Mouse (Mus musculus) CH12.LX (cell line): Measurements from ENCODE around the gene Sgsh. TPM values are rescaled to one million over a fixed set of nuclear protein-coding genes. Genes with fewer than 3 reads are reported as not detected.

Experiments used
- DNase-seq: peaks from one replicate; pipeline ENCODE4 v3.0.0-alpha.2; 2013; ENCODE audit errors: extremely low read depth
- H3K27ac ChIP-seq: 2 replicates; pipeline ENCODE4 v1.5.1; 2012; ENCODE audit warnings: low read depth, mild to moderate bottlenecking, control low read depth, moderate library complexity; ENCODE audit not compliant: insufficient read depth
- H3K27me3 ChIP-seq: replicated peaks from 2 replicates; pipeline ENCODE3; 2012; ENCODE audit warnings: inconsistent platforms
- H3K36me3 ChIP-seq, 2 experiments: replicated peaks in 1 of 2; 2 replicates each; pipeline versions ENCODE3 to v1.6.1; 2012; ENCODE audit warnings: inconsistent platforms in 1 of 2, low read length in 1 of 2, mild to moderate bottlenecking in 1 of 2, mixed read lengths in 1 of 2, moderate library complexity in 1 of 2; ENCODE audit not compliant: control insufficient read depth in 1 of 2, insufficient read depth in 1 of 2
- H3K4me1 ChIP-seq, 2 experiments: 2 replicates each; pipeline ENCODE4 v1.6.1; 2012; ENCODE audit warnings: inconsistent platforms in 1 of 2, moderate library complexity in 1 of 2; ENCODE audit not compliant: insufficient read depth in 2 of 2, control insufficient read depth in 1 of 2
- H3K4me2 ChIP-seq: 2 replicates; pipeline ENCODE4 v1.6.1; 2012; ENCODE audit warnings: low read depth, mild to moderate bottlenecking, control low read depth; ENCODE audit not compliant: poor library complexity, insufficient read depth, severe bottlenecking
- H3K4me3 ChIP-seq, 3 experiments: fragments of 150-350 bp in 1 of 3; sonication (generic) in 1 of 3; replicated peaks in 1 of 3; 2 replicates each; pipeline versions ENCODE3 to v1.5.1; 2011 to 2012; ENCODE audit warnings: low read depth in 2 of 3, low read length in 2 of 3, mild to moderate bottlenecking in 2 of 3, moderate library complexity in 2 of 3, control low read depth in 1 of 3, improper control_type of control experiment in 1 of 3, inconsistent platforms in 1 of 3, mixed read lengths in 1 of 3; ENCODE audit not compliant: poor library complexity in 1 of 3
- H3K79me2 ChIP-seq: replicated peaks from 2 replicates; pipeline ENCODE4 v1.6.1; 2012; ENCODE audit warnings: mild to moderate bottlenecking, moderate library complexity; ENCODE audit not compliant: control insufficient read depth, poor library complexity, insufficient read depth, severe bottlenecking; ENCODE audit errors: extremely low read depth
- H3K9ac ChIP-seq: 2 replicates; pipeline ENCODE4 v1.6.1; 2012; ENCODE audit warnings: low read depth, mild to moderate bottlenecking, control low read depth, moderate library complexity; ENCODE audit not compliant: insufficient read depth
- H3K9me3 ChIP-seq: replicated peaks from 2 replicates; pipeline ENCODE3; 2012; ENCODE audit warnings: low read length, inconsistent platforms, mixed read lengths
- BHLHE40 ChIP-seq: IDR thresholded peaks from 2 replicates; pipeline ENCODE4 v1.6.1; 2011; ENCODE audit warnings: mild to moderate bottlenecking, low read depth, low read length, improper control_type of control experiment
- CTCF ChIP-seq, 2 experiments: IDR thresholded peaks in 1 of 2; conservative IDR thresholded peaks in 1 of 2; 2 replicates each; pipeline ENCODE4 v1.5.1; 2011 to 2012; ENCODE audit warnings: low read depth in 2 of 2, low read length in 2 of 2, improper control_type of control experiment in 1 of 2, inconsistent platforms in 1 of 2, mild to moderate bottlenecking in 1 of 2, moderate library complexity in 1 of 2
- ETS1 ChIP-seq: conservative IDR thresholded peaks from 2 replicates; pipeline ENCODE4 v1.6.1; 2012; ENCODE audit warnings: low read depth, mild to moderate bottlenecking, inconsistent platforms, low read length, improper control_type of control experiment, moderate library complexity
- GABPA ChIP-seq: IDR thresholded peaks from 2 replicates; pipeline ENCODE4 v1.6.1; 2012; ENCODE audit warnings: low read depth, low read length, improper control_type of control experiment, inconsistent platforms; ENCODE audit not compliant: insufficient replicate concordance
- HCFC1 ChIP-seq: IDR thresholded peaks from 2 replicates; pipeline ENCODE4 v1.6.1; 2012; ENCODE audit warnings: low read depth, mild to moderate bottlenecking, inconsistent platforms, low read length, improper control_type of control experiment
- KAT2A ChIP-seq: IDR thresholded peaks from 2 replicates; pipeline ENCODE4 v1.6.1; 2012; ENCODE audit warnings: low read length, improper control_type of control experiment, inconsistent platforms; ENCODE audit not compliant: insufficient replicate concordance
- MAZ ChIP-seq: IDR thresholded peaks from 2 replicates; pipeline ENCODE4 v1.6.1; 2012; ENCODE audit warnings: low read depth, mild to moderate bottlenecking, inconsistent platforms, low read length, improper control_type of control experiment, moderate library complexity
- MEF2A ChIP-seq: IDR thresholded peaks from 2 replicates; pipeline ENCODE4 v1.6.1; 2014; ENCODE audit warnings: low read depth, mild to moderate bottlenecking, inconsistent platforms, low read length, improper control_type of control experiment, borderline replicate concordance
- MXI1 ChIP-seq: IDR thresholded peaks from 2 replicates; pipeline ENCODE4 v1.6.1; 2011; ENCODE audit warnings: mild to moderate bottlenecking, low read depth, low read length, improper control_type of control experiment
- MYC ChIP-seq: IDR thresholded peaks from 2 replicates; pipeline ENCODE4 v1.6.1; 2011; ENCODE audit warnings: low read depth, mild to moderate bottlenecking, improper control_type of control experiment, low read length
- NELFE ChIP-seq: IDR thresholded peaks from 2 replicates; pipeline ENCODE4 v1.6.1; 2011; ENCODE audit warnings: low read depth, low read length, improper control_type of control experiment
- NRF1 ChIP-seq: IDR thresholded peaks from 2 replicates; pipeline ENCODE4 v1.6.1; 2014; ENCODE audit warnings: low read depth, mild to moderate bottlenecking, inconsistent platforms, low read length, improper control_type of control experiment, moderate library complexity
- RAD21 ChIP-seq: IDR thresholded peaks from 2 replicates; pipeline ENCODE4 v1.6.1; 2011; ENCODE audit warnings: low read depth, mild to moderate bottlenecking, low read length, improper control_type of control experiment, moderate library complexity
- SIN3A ChIP-seq: IDR thresholded peaks from 2 replicates; pipeline ENCODE4 v1.6.1; 2012; ENCODE audit warnings: low read length, improper control_type of control experiment, inconsistent platforms
- SMC3 ChIP-seq: IDR thresholded peaks from 2 replicates; pipeline ENCODE4 v1.6.1; 2011; ENCODE audit warnings: low read depth, low read length, improper control_type of control experiment
- UBTF ChIP-seq: IDR thresholded peaks from 2 replicates; pipeline ENCODE4 v1.6.1; 2012; ENCODE audit warnings: low read depth, mild to moderate bottlenecking, inconsistent platforms, low read length, improper control_type of control experiment, moderate library complexity
- USF1 ChIP-seq: IDR thresholded peaks from 2 replicates; pipeline ENCODE4 v1.6.1; 2014; ENCODE audit warnings: low read depth, mild to moderate bottlenecking, inconsistent platforms, low read length, improper control_type of control experiment
- USF2 ChIP-seq: conservative IDR thresholded peaks from 2 replicates; pipeline ENCODE4 v1.6.1; 2011; ENCODE audit warnings: low read depth, low read length, improper control_type of control experiment
- ZC3H11A ChIP-seq: IDR thresholded peaks from 2 replicates; pipeline ENCODE4 v1.6.1; 2012; ENCODE audit warnings: low read depth, mild to moderate bottlenecking, inconsistent platforms, low read length, improper control_type of control experiment
- ZMIZ1 ChIP-seq: IDR thresholded peaks from 2 replicates; pipeline ENCODE4 v1.6.1; 2012; ENCODE audit warnings: low read depth, mild to moderate bottlenecking, inconsistent platforms, low read length, improper control_type of control experiment
- ZNF384 ChIP-seq: IDR thresholded peaks from 2 replicates; pipeline ENCODE4 v1.6.1; 2012; ENCODE audit warnings: low read depth, low read length, improper control_type of control experiment, inconsistent platforms
- dilution Hi-C: fragments of 300-500 bp; cut with MboI; formaldehyde crosslinking; loops from 2 replicates; pipeline ENCODE4 v1.14.3; 2020; ENCODE audit warnings: low sequenced_read_pairs; ENCODE audit not compliant: extremely low pct_unique_long_range_greater_than_20kb, extremely low pct_ligation_motif_present
- in situ Hi-C: fragments of 300-500 bp; cut with MboI; formaldehyde crosslinking; loops from 3 replicates; pipeline ENCODE4 v1.14.3; 2019; ENCODE audit warnings: low sequenced_read_pairs, low pct_ligation_motif_present, low pct_unique_long_range_greater_than_20kb, mixed read lengths
- polyA plus RNA-seq: library from polyadenylated mRNA; unstranded; fragments of >175 nt; gene quantifications from 2 replicates; pipeline ENCODE4 v1.2.1, GENCODE M21; 2012; ENCODE audit warnings: low read depth; ENCODE audit not compliant: insufficient read length
- total RNA-seq, 2 experiments: library from RNA; depleted of rRNA; stranded (reverse); fragments of 300-350 nt in 1 of 2; fragments of >200 nt in 1 of 2; gene quantifications; 2 replicates each; pipeline ENCODE4 v1.2.3; 2012 to 2014

Sgsh gene
- total and polyA plus RNA-seq, 3 experiments, result 3.2 to 12.2 (median 10.6) TPM

- Histone ChIP-seq H3K9ac (no peak overlapping the region), H3K27me3 (peaks cover 92% of the 10 kb centered on the region), H3K79me2 (no peaks in the 10 kb centered on the region), H3K4me3 (no peak overlapping the region), H3K4me2 (no peak overlapping the region), H3K4me1 (no peaks in the 10 kb centered on the region), H3K36me3 (no peaks in the 10 kb centered on the region), H3K9me3 (no peaks in the 10 kb centered on the region), H3K27ac (no peak overlapping the region)
- dilution Hi-C loops, result no loop called here
- peak; percentile 29 for DNase-seq
- peak; percentile 53 for TF ChIP-seq RAD21
- TF ChIP-seq NRF1, result no peak
- peak; percentile 55 for TF ChIP-seq SMC3
- peak in 1 of 2 experiments; percentile 63; a peak in 2 of 4 replicates for TF ChIP-seq CTCF (conservative IDR thresholded peaks at IDR 0.05 in 1 of 2, IDR thresholded peaks at IDR 0.05 in 1 of 2; ENCODE audit: low read depth in 2 of 2, low read length in 2 of 2)
- in situ Hi-C loops, result no loop called here
Measured at GRCm38 (mm10) chr11:119331970-119332369, 23.4 kb downstream of the Sgsh start.

- TF ChIP-seq SIN3A (no peak), KAT2A (no peak), ZMIZ1 (no peak), USF1 (no peak), BHLHE40 (no peak), ETS1 (no peak), MAZ (no peak), GABPA (no peak), ZNF384 (no peak), HCFC1 (no peak), MEF2A (no peak)
- H3K4me1 ChIP-seq, result no peaks in the 10 kb centered on the region
- dilution Hi-C loops, result no loop called here
- no peak overlapping the region for H3K27ac ChIP-seq
- peaks cover 4% of the 10 kb centered on the region for H3K9me3 ChIP-seq
- H3K27me3 ChIP-seq, result peaks cover 93% of the 10 kb centered on the region
- no peak overlapping the region for H3K9ac ChIP-seq
- in situ Hi-C loops, result no loop called here
- no peak for DNase-seq
- H3K36me3 ChIP-seq, result no peaks in the 10 kb centered on the region
- H3K79me2 ChIP-seq, result no peaks in the 10 kb centered on the region
- no peak overlapping the region for H3K4me2 ChIP-seq
- H3K4me3 ChIP-seq, result no peak overlapping the region
Measured at GRCm38 (mm10) chr11:119330592-119330991, 24.7 kb downstream of the Sgsh start.

GRCm38 (mm10) chr11:119325068-119325467 lies 30.3 kb downstream of the Sgsh start:
- H3K36me3 ChIP-seq, result no peaks in the 10 kb centered on the region
- in situ Hi-C loops, result no loop called here
- no peak overlapping the region for H3K4me2 ChIP-seq
- no peaks in the 10 kb centered on the region for H3K4me1 ChIP-seq
- no peak overlapping the region for H3K4me3 ChIP-seq
- no peak overlapping the region for H3K9ac ChIP-seq
- no peak for TF ChIP-seq USF1
- TF ChIP-seq KAT2A, result no peak
- peak; percentile 30 to 60; a peak in 3 of 4 replicates for TF ChIP-seq CTCF (conservative IDR thresholded peaks at IDR 0.05 in 1 of 2, IDR thresholded peaks at IDR 0.05 in 1 of 2; ENCODE audit: low read depth in 2 of 2, low read length in 2 of 2)
- TF ChIP-seq MXI1, result no peak
- TF ChIP-seq MYC, result no peak
- TF ChIP-seq UBTF, result no peak
- no peak for TF ChIP-seq NELFE
- TF ChIP-seq ZC3H11A, result no peak
- TF ChIP-seq SMC3, result peak; percentile 25
- TF ChIP-seq NRF1, result no peak
- no peak for TF ChIP-seq USF2
- TF ChIP-seq RAD21, result peak; percentile 27
- DNase-seq, result no peak
- H3K79me2 ChIP-seq, result no peaks in the 10 kb centered on the region
- dilution Hi-C loops, result no loop called here
- H3K9me3 ChIP-seq, result peaks cover 15% of the 10 kb centered on the region
- peaks cover 80% of the 10 kb centered on the region for H3K27me3 ChIP-seq
- no peak overlapping the region for H3K27ac ChIP-seq
